Mouse (Mus musculus): ENCODE results near the gene Atp8a2.
"Not testable (repeated sequence)": the region's sequence is repeated elsewhere in the genome, so short reads cannot be mapped to it uniquely, and the experiment has no call there.

Gene Atp8a2

GRCm38 (mm10) chr14:59843264-59843942, 353.6 kb downstream of the Atp8a2 start:
- no peak for DNase-seq (ENCODE audit: low spot score in 2 of 2)

GRCm38 (mm10) chr14:59839951-59840720, 356.8 kb downstream of the Atp8a2 start:
- DNase-seq (ENCODE audit: low spot score in 2 of 2): no peak

- DNase-seq (ENCODE audit: low spot score in 2 of 2): not testable (repeated sequence)
Measured at GRCm38 (mm10) chr14:59838446-59839259, 358.3 kb downstream of the Atp8a2 start.

GRCm38 (mm10) chr14:59837691-59838241, 359.2 kb downstream of the Atp8a2 start:
- DNase-seq (ENCODE audit: low spot score in 2 of 2): not testable (repeated sequence)

- no peak for DNase-seq (ENCODE audit: low spot score in 2 of 2)
Measured at GRCm38 (mm10) chr14:59836876-59837543, 360.0 kb downstream of the Atp8a2 start.

GRCm38 (mm10) chr14:59829580-59829979, 367.4 kb downstream of the Atp8a2 start:
- DNase-seq (ENCODE audit: low spot score in 2 of 2): no peak

GRCm38 (mm10) chr14:59827409-59827808, 369.6 kb downstream of the Atp8a2 start:
- no peak for DNase-seq (ENCODE audit: low spot score in 2 of 2)

- DNase-seq (ENCODE audit: low spot score in 2 of 2): no peak
Measured at GRCm38 (mm10) chr14:59820115-59820419, 376.9 kb downstream of the Atp8a2 start.

- no peak for DNase-seq (ENCODE audit: low spot score in 2 of 2)
Measured at GRCm38 (mm10) chr14:59819215-59820114, 377.5 kb downstream of the Atp8a2 start.

GRCm38 (mm10) chr14:59810316-59810715, 386.7 kb downstream of the Atp8a2 start:
- DNase-seq (ENCODE audit: low spot score in 2 of 2): not testable (repeated sequence)

GRCm38 (mm10) chr14:59809790-59810189, 387.2 kb downstream of the Atp8a2 start:
- no peak for DNase-seq (ENCODE audit: low spot score in 2 of 2)

GRCm38 (mm10) chr14:59807528-59808300, 389.3 kb downstream of the Atp8a2 start:
- no peak for DNase-seq (ENCODE audit: low spot score in 2 of 2)

GRCm38 (mm10) chr14:59806910-59807309, 390.1 kb downstream of the Atp8a2 start:
- no peak for DNase-seq (ENCODE audit: low spot score in 2 of 2)

- no peak for DNase-seq (ENCODE audit: low spot score in 2 of 2)
Measured at GRCm38 (mm10) chr14:59806159-59806558, 390.8 kb downstream of the Atp8a2 start.

GRCm38 (mm10) chr14:59805683-59806082, 391.3 kb downstream of the Atp8a2 start:
- DNase-seq (ENCODE audit: low spot score in 2 of 2): no peak

- no peak for DNase-seq (ENCODE audit: low spot score in 2 of 2)
Measured at GRCm38 (mm10) chr14:59801961-59802599, 394.9 kb downstream of the Atp8a2 start.

GRCm38 (mm10) chr14:59799511-59799910, 397.5 kb downstream of the Atp8a2 start:
- DNase-seq (ENCODE audit: low spot score in 2 of 2): no peak

GRCm38 (mm10) chr14:59793841-59794240, 403.1 kb downstream of the Atp8a2 start:
- no peak for DNase-seq (ENCODE audit: low spot score in 2 of 2)

Measured in spleen, postnatal 10 days (tissue).